Mouse (Mus musculus): ENCODE data around the gene Arg2. TPM values are rescaled to one million over a fixed set of nuclear protein-coding genes. Genes with fewer than 3 reads are reported as not detected.
"Not testable (repeated sequence)": the region's sequence is repeated elsewhere in the genome, so short reads cannot be mapped to it uniquely, and the experiment has no call there.

Arg2 gene
- total and polyA plus RNA-seq, 2 experiments from 2014 or later, result 3.0 TPM; not detected in 1

DNA sequence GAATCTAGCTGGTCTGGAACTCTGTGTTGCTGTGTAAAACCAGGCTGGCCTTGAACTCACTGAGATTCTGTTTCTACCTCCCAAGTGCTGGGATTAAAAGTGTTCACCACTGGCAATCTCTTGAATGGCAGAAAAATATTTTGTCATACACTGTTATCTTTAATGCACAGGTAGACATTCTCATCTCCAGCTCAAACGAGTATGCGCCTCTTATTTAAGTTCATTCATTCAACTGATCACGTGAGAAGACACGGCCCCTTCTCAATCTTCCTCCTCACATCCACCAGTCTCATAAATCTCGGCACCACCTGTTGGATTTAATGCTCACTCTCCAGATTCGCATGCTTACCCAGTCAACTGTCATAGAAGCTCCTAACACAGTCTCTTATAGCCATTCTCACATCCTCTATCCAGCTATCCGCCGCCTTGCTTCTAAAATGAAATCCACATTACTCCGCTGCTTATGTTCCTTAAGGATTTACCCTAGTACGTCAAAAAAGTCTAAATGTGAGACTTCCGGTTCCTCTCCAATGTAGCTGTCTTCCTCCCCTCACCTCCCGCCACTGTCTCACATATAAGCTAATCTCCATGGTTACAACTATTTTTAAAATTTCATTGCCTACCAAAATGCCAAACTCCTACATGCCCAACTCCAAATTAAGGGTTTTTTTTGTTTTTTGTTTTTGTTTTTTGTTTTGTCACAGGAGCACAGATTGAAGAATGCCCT is 40.9 kb downstream of the Arg2 start:
- TF ChIP-seq CTCF (IDR thresholded peaks at IDR 0.05; ENCODE audit: low read depth) (no peak), EP300 (IDR thresholded peaks at IDR 0.05; ENCODE audit: low read depth) (no peak)
- Histone ChIP-seq H3K4me1 (ENCODE audit: control insufficient read depth, insufficient read depth) (peaks cover 6% of the 10 kb centered on the region; the same call in 1 of the 2 replicates), H3K27ac (ENCODE audit: low read depth) (no peak overlapping the region), H3K27me3 (ENCODE audit: control insufficient read depth, insufficient read depth, low read length) (no peaks in the 10 kb centered on the region), H3K36me3 (replicated peaks; ENCODE audit: control insufficient read depth, insufficient read depth, low read length) (peaks cover 8% of the 10 kb centered on the region), H3K9ac (replicated peaks; ENCODE audit: low read depth, low read length) (peak overlapping the region; percentile 78), H3K4me2 (ENCODE audit: low read depth, low read length) (peak overlapping the region; percentile 72), H3K4me3 (ENCODE audit: low read depth, low read length) (peak overlapping the region; percentile 84), H3K9me3 (replicated peaks; ENCODE audit: control insufficient read depth, low read length) (no peaks in the 10 kb centered on the region)
- WGBS, result 29% methylated on average over 12 of the region's 12 CpGs
- ATAC-seq (ENCODE audit: insufficient read depth, low read depth) (no peak), DNase-seq (ENCODE audit: low spot score) (no peak)

DNA sequence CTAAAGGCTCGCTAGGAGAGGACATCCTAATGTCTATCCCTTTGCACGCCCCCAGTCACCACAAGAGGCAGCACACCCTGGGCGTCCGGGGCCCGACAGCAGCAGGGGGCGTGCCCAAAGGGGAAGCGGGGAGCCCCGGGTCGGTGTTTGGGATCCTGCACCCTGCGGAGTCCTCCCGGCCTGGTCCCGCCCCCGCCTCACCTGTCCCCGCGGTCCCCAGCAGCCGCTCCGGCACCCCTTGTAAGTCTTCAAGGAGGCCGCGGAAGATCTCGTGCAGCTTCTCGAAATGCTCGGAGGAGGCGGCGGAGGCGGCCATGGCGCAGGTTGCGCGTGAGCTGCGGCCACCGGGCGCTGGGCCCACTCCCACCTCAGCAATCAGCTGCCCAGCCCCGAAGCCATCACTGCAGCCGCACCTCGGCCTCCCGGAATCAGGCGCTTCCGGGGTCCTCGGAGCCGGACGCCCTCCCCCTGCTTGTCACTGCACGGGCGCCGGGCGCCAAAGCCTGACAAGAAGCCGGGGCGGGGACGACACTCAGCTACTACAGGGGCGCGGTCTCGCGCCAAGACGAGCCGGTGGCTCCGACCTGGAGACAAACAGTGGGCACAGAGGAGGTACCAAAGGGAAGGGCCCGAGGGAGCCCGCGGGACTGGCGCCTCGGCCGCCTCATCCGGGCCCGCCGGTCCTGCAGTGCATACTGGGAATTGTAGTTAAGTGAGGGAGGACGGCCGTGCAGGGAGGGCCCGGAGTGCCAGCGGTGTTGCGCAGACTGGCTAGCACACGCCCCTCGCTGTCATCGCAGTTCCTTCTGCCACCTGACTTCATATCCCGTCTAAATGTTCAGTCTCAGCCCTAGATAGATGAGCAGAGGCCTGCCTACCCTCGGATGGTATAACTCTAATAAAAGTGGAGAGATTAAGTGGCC is 41.7 kb downstream of the Arg2 start, which contains the start of gene Vti1b:
Vti1b (minus strand) TSS at position 649 of the 923 bp plus-strand sequence.
- no peaks in the 10 kb centered on the region for H3K9me3 ChIP-seq (replicated peaks; ENCODE audit: control insufficient read depth, low read length)
- peak within 1 kb of the TSS; percentile 84 for H3K4me3 ChIP-seq (ENCODE audit: low read depth, low read length)
- H3K4me2 ChIP-seq (ENCODE audit: low read depth, low read length), result peak within 1 kb of the TSS; percentile 72
- TF ChIP-seq CTCF (IDR thresholded peaks at IDR 0.05; ENCODE audit: low read depth) (peak; percentile 66), EP300 (IDR thresholded peaks at IDR 0.05; ENCODE audit: low read depth) (peak; percentile 89)
- peak within 1 kb of the TSS; percentile 78 for H3K9ac ChIP-seq (replicated peaks; ENCODE audit: low read depth, low read length)
- peak; percentile 94 for DNase-seq (ENCODE audit: low spot score)
- peak; percentile 97 for ATAC-seq (ENCODE audit: insufficient read depth, low read depth)
- no peaks in the 10 kb centered on the region for H3K27me3 ChIP-seq (ENCODE audit: control insufficient read depth, insufficient read depth, low read length)
- H3K36me3 ChIP-seq (replicated peaks; ENCODE audit: control insufficient read depth, insufficient read depth, low read length), result peaks cover 8% of the 10 kb centered on the region
- WGBS, result under 1% methylated on average over 70 of the region's 73 CpGs
- H3K27ac ChIP-seq (ENCODE audit: low read depth), result peak within 1 kb of the TSS; percentile 92
- H3K4me1 ChIP-seq (ENCODE audit: control insufficient read depth, insufficient read depth), result peaks cover 6% of the 10 kb centered on the region; the same call in 1 of the 2 replicates

DNA sequence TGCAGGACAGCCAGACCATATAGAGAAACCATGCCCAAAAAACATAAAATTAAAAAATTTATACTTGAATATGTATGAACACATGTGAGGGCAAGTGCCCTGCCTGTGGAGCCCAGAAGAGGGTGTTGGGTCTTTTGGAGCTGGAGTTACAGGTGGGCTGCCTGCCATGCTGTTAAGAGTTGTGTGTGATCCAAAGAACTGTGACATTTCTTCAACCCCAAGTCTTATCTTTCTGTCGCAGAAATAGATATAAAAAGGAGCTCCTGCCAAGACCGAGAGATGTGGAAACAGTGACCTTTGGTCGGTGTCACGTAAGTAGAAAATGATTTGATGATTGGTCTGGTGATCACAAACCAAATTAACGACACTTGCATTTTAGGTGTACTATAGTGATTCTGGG is 43.1 kb downstream of the Arg2 start:
- no peak overlapping the region for H3K9ac ChIP-seq (replicated peaks; ENCODE audit: low read depth, low read length)
- H3K4me3 ChIP-seq (ENCODE audit: low read depth, low read length), result no peak overlapping the region
- DNase-seq (ENCODE audit: low spot score) (no peak), ATAC-seq (ENCODE audit: insufficient read depth, low read depth) (no peak)
- no peak overlapping the region for H3K4me2 ChIP-seq (ENCODE audit: low read depth, low read length)
- no peaks in the 10 kb centered on the region for H3K9me3 ChIP-seq (replicated peaks; ENCODE audit: control insufficient read depth, low read length)
- no peaks in the 10 kb centered on the region for H3K27me3 ChIP-seq (ENCODE audit: control insufficient read depth, insufficient read depth, low read length)
- no peak overlapping the region for H3K27ac ChIP-seq (ENCODE audit: low read depth)
- H3K36me3 ChIP-seq (replicated peaks; ENCODE audit: control insufficient read depth, insufficient read depth, low read length), result peaks cover 8% of the 10 kb centered on the region
- 58% methylated on average over 5 of the region's 5 CpGs for WGBS
- peaks cover 6% of the 10 kb centered on the region; the same call in 1 of the 2 replicates for H3K4me1 ChIP-seq (ENCODE audit: control insufficient read depth, insufficient read depth)
- TF ChIP-seq EP300 (IDR thresholded peaks at IDR 0.05; ENCODE audit: low read depth), result no peak

DNA sequence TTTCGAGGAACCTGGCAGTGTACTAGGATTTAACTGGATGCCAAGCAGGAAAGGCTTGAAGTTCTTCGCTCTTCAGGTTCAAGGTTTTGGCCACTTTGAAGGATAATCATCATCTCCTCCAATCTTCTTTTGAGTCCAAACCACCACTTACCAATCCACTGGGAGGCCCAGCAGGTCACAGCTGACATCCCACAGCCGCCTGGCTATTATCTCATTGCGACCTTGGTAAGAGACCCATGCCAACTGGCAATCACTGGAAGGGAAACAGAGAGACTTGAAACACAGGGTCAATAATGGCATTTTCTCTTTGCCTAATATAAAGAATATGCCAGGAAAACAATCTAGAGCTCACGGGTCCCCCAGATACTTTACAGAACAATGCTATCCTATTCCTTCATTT is 45.4 kb downstream of the Arg2 start:
- 91% methylated on average over 5 of the region's 5 CpGs for WGBS
- no peak for ATAC-seq (ENCODE audit: insufficient read depth, low read depth)

DNA sequence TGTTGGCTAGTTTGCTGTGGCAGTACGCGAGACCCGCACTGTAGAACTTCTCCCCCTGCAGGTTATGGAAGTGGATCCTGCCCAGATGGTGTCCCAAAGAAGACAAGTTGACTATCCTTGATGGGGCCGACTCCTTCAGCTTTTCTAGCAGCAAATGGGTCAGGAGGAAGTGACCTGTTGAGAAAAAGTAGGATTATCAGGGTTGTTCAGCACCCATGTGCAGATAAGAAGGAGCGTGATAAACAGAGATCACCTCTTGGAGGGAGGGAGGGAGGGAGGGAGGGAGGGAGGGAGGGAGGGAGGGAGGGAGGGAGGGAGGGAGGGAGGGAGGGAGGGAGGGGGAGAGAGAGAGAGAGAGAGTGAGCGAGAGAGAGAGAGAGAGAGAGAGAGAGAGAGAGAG is 54.6 kb downstream of the Arg2 start:
- not testable (repeated sequence) for H3K27me3 ChIP-seq (ENCODE audit: control insufficient read depth, insufficient read depth, low read length); H3K27ac ChIP-seq (ENCODE audit: low read depth); H3K4me2 ChIP-seq (ENCODE audit: low read depth, low read length); H3K4me1 ChIP-seq (ENCODE audit: control insufficient read depth, insufficient read depth); H3K9ac ChIP-seq (replicated peaks; ENCODE audit: low read depth, low read length); DNase-seq (ENCODE audit: low spot score); ATAC-seq (ENCODE audit: insufficient read depth, low read depth); H3K9me3 ChIP-seq (replicated peaks; ENCODE audit: control insufficient read depth, low read length); H3K4me3 ChIP-seq (ENCODE audit: low read depth, low read length)
- WGBS, result 74% methylated on average over 6 of the region's 6 CpGs
- peaks cover 72% of the 10 kb centered on the region for H3K36me3 ChIP-seq (replicated peaks; ENCODE audit: control insufficient read depth, insufficient read depth, low read length)

More for the DNA sequence above, 45.4 kb downstream of the Arg2 start:
- TF ChIP-seq CTCF (IDR thresholded peaks at IDR 0.05; ENCODE audit: low read depth), result no peak
- no peak for TF ChIP-seq EP300 (IDR thresholded peaks at IDR 0.05; ENCODE audit: low read depth)
- no peak overlapping the region for H3K9ac ChIP-seq (replicated peaks; ENCODE audit: low read depth, low read length)
- H3K4me2 ChIP-seq (ENCODE audit: low read depth, low read length), result no peak overlapping the region
- no peaks in the 10 kb centered on the region for H3K27me3 ChIP-seq (ENCODE audit: control insufficient read depth, insufficient read depth, low read length)
- H3K27ac ChIP-seq (ENCODE audit: low read depth), result no peak overlapping the region
- peaks cover 10% of the 10 kb centered on the region for H3K36me3 ChIP-seq (replicated peaks; ENCODE audit: control insufficient read depth, insufficient read depth, low read length)
- no peaks in the 10 kb centered on the region for H3K9me3 ChIP-seq (replicated peaks; ENCODE audit: control insufficient read depth, low read length)
- no peak overlapping the region for H3K4me3 ChIP-seq (ENCODE audit: low read depth, low read length)
- DNase-seq (ENCODE audit: low spot score), result no peak
- peaks cover 6% of the 10 kb centered on the region; the same call in 1 of the 2 replicates for H3K4me1 ChIP-seq (ENCODE audit: control insufficient read depth, insufficient read depth)

Data from heart, postnatal 0 days (tissue).